Mouse (Mus musculus) right cerebral cortex, postnatal 14 days (tissue): ENCODE measurements around the gene Tsks.

Source experiments
- DNase-seq: peaks from one replicate; pipeline ENCODE4 v3.0.0; 2022

The Tsks gene

GRCm38 (mm10) chr7:44983085-44983484, 40.1 kb downstream of the Tsks start:
- peak; percentile 86 for DNase-seq

- no peak for DNase-seq
Measured at GRCm38 (mm10) chr7:44983944-44984832, 41.2 kb downstream of the Tsks start.

- no peak for DNase-seq
Measured at GRCm38 (mm10) chr7:44984833-44985164, 41.8 kb downstream of the Tsks start.

- DNase-seq, result peak; percentile 68
Measured at GRCm38 (mm10) chr7:44985595-44986191, 42.7 kb downstream of the Tsks start.

- DNase-seq, result peak; percentile 92
Measured at GRCm38 (mm10) chr7:44986192-44986878, 43.3 kb downstream of the Tsks start, which contains the start of gene Prmt1. Gene Prmt1, minus strand, starts transcription at chr7:44986568.

GRCm38 (mm10) chr7:44986879-44987718, 44.1 kb downstream of the Tsks start:
- no peak for DNase-seq

GRCm38 (mm10) chr7:44996672-44997071, 53.7 kb downstream of the Tsks start:
- no peak for DNase-seq

GRCm38 (mm10) chr7:44997231-44997939, 54.4 kb downstream of the Tsks start, which contains the start of gene Irf3:
Gene Irf3, plus strand, starts transcription at chr7:44997648.
- DNase-seq, result peak; percentile 95

- DNase-seq, result no peak
Measured at GRCm38 (mm10) chr7:44997940-44998428, 55.0 kb downstream of the Tsks start.

GRCm38 (mm10) chr7:44998501-44998955, 55.5 kb downstream of the Tsks start, which contains the start of gene Bcl2l12:
Gene Bcl2l12, minus strand, starts transcription at chr7:44998712.
- peak; percentile 36 for DNase-seq

GRCm38 (mm10) chr7:44999753-45000152, 56.7 kb downstream of the Tsks start:
- no peak for DNase-seq

GRCm38 (mm10) chr7:45000539-45001114, 57.6 kb downstream of the Tsks start:
- DNase-seq, result no peak

- DNase-seq, result no peak
Measured at GRCm38 (mm10) chr7:45002440-45002839, 59.4 kb downstream of the Tsks start.

- DNase-seq, result no peak
Measured at GRCm38 (mm10) chr7:45004546-45004945, 61.5 kb downstream of the Tsks start.

GRCm38 (mm10) chr7:45005321-45005992, 62.5 kb downstream of the Tsks start:
- DNase-seq, result no peak

GRCm38 (mm10) chr7:45006503-45006902, 63.5 kb downstream of the Tsks start:
- no peak for DNase-seq

GRCm38 (mm10) chr7:45007141-45007540, 64.1 kb downstream of the Tsks start:
- no peak for DNase-seq
